Mouse (Mus musculus): ENCODE measurements around the gene Cpvl.

Gene Cpvl

DNA sequence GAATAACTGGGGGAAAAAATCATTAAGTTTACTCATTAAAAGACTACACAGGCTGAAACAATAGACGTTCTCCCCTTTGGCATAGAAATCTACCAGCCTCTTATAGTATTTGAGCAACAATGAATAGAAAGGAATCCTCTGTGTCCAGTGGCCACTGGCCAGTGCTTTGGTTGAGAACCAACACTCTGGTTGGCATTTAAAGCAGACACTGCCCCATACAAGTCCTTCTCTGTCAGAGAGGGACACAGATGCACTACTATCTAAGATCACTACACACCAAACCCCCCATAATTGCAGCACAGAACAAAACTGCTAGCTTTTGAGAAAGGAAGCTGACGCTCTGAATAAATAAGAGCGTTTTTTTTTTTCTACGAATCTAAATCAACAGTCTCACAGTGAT lies 93.5 kb downstream of the Cpvl start:
- DNase-seq (ENCODE audit: low spot score in 2 of 2) = no peak

GRCm38 (mm10) chr6:53884496-53884895 lies 94.0 kb downstream of the Cpvl start:
- no peak for DNase-seq (ENCODE audit: low spot score in 2 of 2)

GRCm38 (mm10) chr6:53883405-53883804 lies 95.1 kb downstream of the Cpvl start:
- DNase-seq (ENCODE audit: low spot score in 2 of 2) = no peak

DNA sequence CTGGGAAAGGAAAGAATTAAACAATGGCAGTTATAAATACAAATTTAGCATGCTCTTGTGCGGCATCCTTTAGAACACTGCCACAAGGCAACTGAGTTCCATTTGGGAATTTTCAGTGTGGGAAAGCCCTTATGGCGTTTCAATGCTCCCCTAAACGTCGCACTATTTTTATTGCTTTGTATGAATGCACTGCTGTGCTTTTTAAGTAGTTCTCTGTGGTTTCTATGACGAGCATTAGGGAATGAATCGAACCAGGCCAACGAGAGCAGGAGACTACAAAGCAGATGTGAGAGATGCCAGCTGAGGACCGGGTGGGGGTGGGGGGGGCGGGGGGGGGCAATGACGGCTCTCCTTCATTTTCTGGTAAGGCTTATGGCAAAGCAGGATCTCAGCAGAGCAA lies 96.8 kb downstream of the Cpvl start:
- no peak for DNase-seq (ENCODE audit: low spot score in 2 of 2)

DNA sequence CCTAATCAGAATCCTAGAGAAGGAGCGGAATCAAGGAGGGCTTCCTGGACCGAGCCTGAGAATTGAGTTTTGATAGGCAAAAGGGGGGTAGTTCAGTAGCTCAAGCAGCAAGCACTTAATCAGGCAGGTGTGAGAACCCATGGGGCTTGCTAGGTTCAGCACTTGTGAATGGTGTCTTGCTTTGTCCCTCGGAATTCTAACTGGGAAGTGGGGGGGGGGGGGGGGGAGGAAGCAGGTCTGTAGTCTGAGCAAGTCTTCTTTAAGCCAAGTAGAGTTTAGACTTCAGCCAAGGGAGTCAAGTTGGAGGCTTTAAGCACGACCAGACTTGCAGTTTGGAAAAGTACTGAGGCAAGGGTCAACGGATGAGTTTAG lies 97.2 kb downstream of the Cpvl start:
- no peak for DNase-seq (ENCODE audit: low spot score in 2 of 2)

GRCm38 (mm10) chr6:53880530-53881234 lies 97.8 kb downstream of the Cpvl start:
- DNase-seq (ENCODE audit: low spot score in 2 of 2) = no peak

GRCm38 (mm10) chr6:53879567-53879966 lies 98.9 kb downstream of the Cpvl start:
- DNase-seq (ENCODE audit: low spot score in 2 of 2) = no peak

GRCm38 (mm10) chr6:53874881-53875429 lies 103.5 kb downstream of the Cpvl start:
- DNase-seq (ENCODE audit: low spot score in 2 of 2) = no peak

GRCm38 (mm10) chr6:53871903-53872302 lies 106.6 kb downstream of the Cpvl start:
- no peak for DNase-seq (ENCODE audit: low spot score in 2 of 2)

- no peak for DNase-seq (ENCODE audit: low spot score in 2 of 2)
Observed at GRCm38 (mm10) chr6:53863011-53863410, 115.5 kb downstream of the Cpvl start.

- no peak for DNase-seq (ENCODE audit: low spot score in 2 of 2)
Observed at GRCm38 (mm10) chr6:53859106-53859505, 119.4 kb downstream of the Cpvl start.

- DNase-seq (ENCODE audit: low spot score in 2 of 2) = no peak
Observed at GRCm38 (mm10) chr6:53857822-53858221, 120.6 kb downstream of the Cpvl start.

DNA sequence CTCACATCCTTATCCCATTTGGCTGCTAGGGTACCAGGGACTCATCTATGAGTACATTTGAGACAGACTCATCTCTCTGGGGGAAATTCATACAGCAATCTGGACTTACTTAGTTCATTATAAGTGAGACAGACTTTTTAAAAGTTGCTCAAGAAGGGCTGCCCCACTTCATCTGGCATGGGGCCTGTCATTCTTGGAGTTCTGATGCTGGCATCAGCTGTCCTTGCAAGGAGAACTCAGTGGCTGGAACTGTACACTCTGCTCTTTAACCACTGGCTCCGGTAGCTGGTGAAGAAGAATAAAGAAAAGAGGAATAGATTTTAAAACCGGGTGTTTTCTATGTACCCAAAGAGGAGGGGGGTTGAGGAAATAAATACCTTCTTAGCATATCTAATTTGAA lies 121.7 kb downstream of the Cpvl start:
- no peak for DNase-seq (ENCODE audit: low spot score in 2 of 2)

- DNase-seq (ENCODE audit: low spot score in 2 of 2) = no peak
Observed at GRCm38 (mm10) chr6:53854971-53855856, 123.3 kb downstream of the Cpvl start.

GRCm38 (mm10) chr6:53854226-53854625 lies 124.2 kb downstream of the Cpvl start:
- no peak for DNase-seq (ENCODE audit: low spot score in 2 of 2)

- no peak for DNase-seq (ENCODE audit: low spot score in 2 of 2)
Observed at GRCm38 (mm10) chr6:53853546-53853945, 124.9 kb downstream of the Cpvl start.

DNA sequence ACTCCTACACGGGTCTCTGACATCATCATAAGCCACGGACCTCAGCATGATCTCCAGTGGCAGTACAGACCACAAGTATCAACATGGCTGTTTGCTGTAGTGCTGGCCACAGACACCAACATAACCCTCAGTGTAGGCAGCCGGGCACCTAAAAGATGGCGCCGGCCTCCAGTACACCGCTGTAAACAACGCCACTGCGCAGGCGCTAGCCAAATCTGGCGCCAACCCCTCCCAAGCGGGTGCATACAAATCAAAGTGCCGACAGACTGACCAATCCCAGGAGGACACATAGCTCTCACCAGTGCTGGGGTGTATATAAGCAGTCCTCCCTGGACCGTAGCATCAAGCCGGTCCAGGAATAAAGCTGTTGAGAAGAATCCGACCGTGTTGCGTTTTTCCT lies 133.8 kb downstream of the Cpvl start:
- DNase-seq (ENCODE audit: low spot score in 2 of 2) = no peak

DNA sequence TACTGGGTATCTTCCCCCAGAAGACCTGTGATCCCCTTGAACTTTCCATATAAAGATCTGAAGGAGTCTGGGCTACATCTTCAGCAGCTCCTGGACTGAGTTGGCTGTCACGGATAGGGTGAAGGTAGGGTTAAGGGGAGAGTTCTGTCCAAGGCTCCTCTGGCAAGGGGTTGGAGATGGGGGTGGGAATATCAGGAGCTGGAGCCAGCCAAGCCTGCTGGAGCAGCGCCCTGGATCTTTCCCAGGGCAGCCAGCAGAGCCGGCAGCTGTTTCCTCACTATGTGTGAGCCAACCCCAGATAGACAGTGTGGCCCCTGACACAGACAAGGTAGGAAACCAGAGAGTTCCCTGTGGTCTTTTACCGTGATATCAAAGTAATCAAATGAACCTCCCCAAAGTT lies 153.3 kb downstream of the Cpvl start:
- DNase-seq (ENCODE audit: low spot score in 2 of 2) = no peak
